Mouse (Mus musculus) E14TG2a.4 (cell line): ENCODE measurements around the gene Scnm1.
A peak's percentile ranks its signal among the peaks of the same experiment; 100 is the strongest.

Experiments
- H3K27me3 ChIP-seq: 2 replicates; pipeline ENCODE4 v1.6.1; 2014; ENCODE audit warnings: low read length, control low read depth; ENCODE audit not compliant: insufficient read depth
- H3K36me3 ChIP-seq: 2 replicates; pipeline ENCODE4 v1.6.1; 2014; ENCODE audit warnings: low read length, control low read depth; ENCODE audit not compliant: insufficient read depth
- H3K4me1 ChIP-seq: replicated peaks from 2 replicates; pipeline ENCODE4 v1.6.1; 2014; ENCODE audit warnings: low read depth, low read length, control low read depth
- H3K4me3 ChIP-seq: replicated peaks from 2 replicates; pipeline ENCODE4 v1.5.1; 2014; ENCODE audit warnings: mild to moderate bottlenecking, low read length
- H3K9me3 ChIP-seq: 2 replicates; pipeline ENCODE4 v1.6.1; 2014; ENCODE audit warnings: low read length, control low read depth
- CTCF ChIP-seq: conservative IDR thresholded peaks from 2 replicates; pipeline ENCODE4 v1.5.1; 2014; ENCODE audit warnings: low read length
- NANOG ChIP-seq: IDR thresholded peaks from 2 replicates; pipeline ENCODE4 v1.6.1; 2014; ENCODE audit warnings: borderline replicate concordance, low read length, mixed read lengths
- POU5F1 ChIP-seq: IDR thresholded peaks from 2 replicates; pipeline ENCODE4 v1.6.1; 2014; ENCODE audit warnings: low read length, borderline replicate concordance

The Scnm1 gene

GRCm38 (mm10) chr3:95171105-95171504 lies 37.3 kb upstream of the Scnm1 start:
- peaks cover 58% of the 10 kb centered on the region for H3K36me3 ChIP-seq
- peaks cover 46% of the 10 kb centered on the region for H3K27me3 ChIP-seq
- no peak overlapping the region for H3K4me3 ChIP-seq
- peaks cover 40% of the 10 kb centered on the region for H3K4me1 ChIP-seq
- H3K9me3 ChIP-seq = no peaks in the 10 kb centered on the region
- no peak for TF ChIP-seq POU5F1
- TF ChIP-seq NANOG = no peak
- TF ChIP-seq CTCF = no peak

- Histone ChIP-seq H3K4me1 (peaks cover 34% of the 10 kb centered on the region), H3K27me3 (peaks cover 44% of the 10 kb centered on the region), H3K36me3 (peaks cover 68% of the 10 kb centered on the region), H3K4me3 (no peak overlapping the region), H3K9me3 (no peaks in the 10 kb centered on the region)
- TF ChIP-seq POU5F1 (no peak), CTCF (no peak), NANOG (no peak)
Measured at GRCm38 (mm10) chr3:95169996-95170395, 36.2 kb upstream of the Scnm1 start.

- TF ChIP-seq NANOG (no peak), CTCF (no peak), POU5F1 (no peak)
- Histone ChIP-seq H3K9me3 (no peaks in the 10 kb centered on the region), H3K36me3 (peaks cover 51% of the 10 kb centered on the region), H3K4me1 (peaks cover 63% of the 10 kb centered on the region), H3K4me3 (no peak overlapping the region), H3K27me3 (peaks cover 9% of the 10 kb centered on the region)
Measured at GRCm38 (mm10) chr3:95164840-95165239, 31.0 kb upstream of the Scnm1 start.

GRCm38 (mm10) chr3:95164256-95164550 lies 30.4 kb upstream of the Scnm1 start:
- TF ChIP-seq POU5F1 = no peak
- TF ChIP-seq CTCF = no peak
- no peak for TF ChIP-seq NANOG
- Histone ChIP-seq H3K4me1 (peaks cover 69% of the 10 kb centered on the region), H3K27me3 (peaks cover 15% of the 10 kb centered on the region), H3K9me3 (no peaks in the 10 kb centered on the region), H3K4me3 (peak overlapping the region; percentile 87), H3K36me3 (peaks cover 45% of the 10 kb centered on the region)

GRCm38 (mm10) chr3:95163419-95164255 lies 29.8 kb upstream of the Scnm1 start:
- TF ChIP-seq CTCF (no peak), NANOG (no peak), POU5F1 (no peak)
- Histone ChIP-seq H3K36me3 (peaks cover 39% of the 10 kb centered on the region), H3K4me1 (peaks cover 71% of the 10 kb centered on the region), H3K4me3 (peak overlapping the region; percentile 87), H3K9me3 (no peaks in the 10 kb centered on the region), H3K27me3 (peaks cover 20% of the 10 kb centered on the region)

- peak overlapping the region; percentile 87 for H3K4me3 ChIP-seq
- no peaks in the 10 kb centered on the region for H3K9me3 ChIP-seq
- TF ChIP-seq CTCF (no peak), NANOG (no peak), POU5F1 (no peak)
- peaks cover 26% of the 10 kb centered on the region for H3K36me3 ChIP-seq
- peaks cover 68% of the 10 kb centered on the region for H3K4me1 ChIP-seq
- peaks cover 20% of the 10 kb centered on the region for H3K27me3 ChIP-seq
Measured at GRCm38 (mm10) chr3:95162345-95162628, 28.5 kb upstream of the Scnm1 start.

GRCm38 (mm10) chr3:95161618-95162344 lies 28.0 kb upstream of the Scnm1 start:
- H3K4me3 ChIP-seq = peak overlapping the region; percentile 87
- H3K36me3 ChIP-seq = peaks cover 21% of the 10 kb centered on the region
- peaks cover 63% of the 10 kb centered on the region for H3K4me1 ChIP-seq
- peaks cover 20% of the 10 kb centered on the region for H3K27me3 ChIP-seq
- no peak for TF ChIP-seq CTCF
- TF ChIP-seq NANOG = no peak
- TF ChIP-seq POU5F1 = no peak
- H3K9me3 ChIP-seq = no peaks in the 10 kb centered on the region

- Histone ChIP-seq H3K9me3 (no peaks in the 10 kb centered on the region), H3K36me3 (peaks cover 16% of the 10 kb centered on the region), H3K4me1 (peaks cover 57% of the 10 kb centered on the region), H3K27me3 (peaks cover 20% of the 10 kb centered on the region), H3K4me3 (peak overlapping the region; percentile 87)
- TF ChIP-seq NANOG (no peak), CTCF (no peak), POU5F1 (no peak)
Measured at GRCm38 (mm10) chr3:95161041-95161551, 27.3 kb upstream of the Scnm1 start.
